Mouse (Mus musculus): ENCODE data around the gene Rab3ip.

DNA sequence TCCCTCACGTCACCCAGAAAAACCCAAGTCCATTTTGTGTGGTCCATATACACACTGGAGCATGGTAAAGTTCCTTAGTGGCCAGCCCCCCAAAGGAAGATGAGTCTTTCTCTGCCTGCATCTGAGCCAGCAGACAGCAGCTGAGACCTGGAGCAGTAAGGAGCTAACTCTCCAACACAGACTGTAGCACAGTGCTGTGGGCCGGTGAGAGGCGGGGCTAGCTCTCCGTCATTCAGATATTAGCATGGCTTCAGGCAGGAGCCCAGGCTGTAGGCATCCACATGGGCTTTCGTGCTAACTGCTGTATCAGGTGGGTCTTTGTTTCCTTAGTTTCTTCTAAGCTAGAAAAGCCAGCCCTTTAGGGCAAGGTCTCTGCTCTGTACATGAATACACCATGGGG lies 60.0 kb downstream of the Rab3ip start:
- no peak for TF ChIP-seq EP300 (optimal IDR thresholded peaks at IDR 0.05)
- TF ChIP-seq CTCF (IDR thresholded peaks at IDR 0.05; ENCODE audit: low read depth): no peak
